Mouse (Mus musculus) CD4-positive helper T cell, adult 2 months (primary cell): ENCODE data around the gene Dnaaf3.

Experiments used
- DNase-seq: peaks from one replicate; pipeline ENCODE4 v3.0.0-alpha.2; 2012; ENCODE audit warnings: low read depth, missing footprints, low spot score

Dnaaf3 gene

GRCm38 (mm10) chr7:4500892-4501471, 31.3 kb downstream of the Dnaaf3 start:
- peak; percentile 71 for DNase-seq

- no peak for DNase-seq
These were observed 33.2 kb downstream of the Dnaaf3 start for GRCm38 (mm10) chr7:4499034-4499433.

- no peak for DNase-seq
These were observed 34.0 kb downstream of the Dnaaf3 start for GRCm38 (mm10) chr7:4498251-4498650.

- no peak for DNase-seq
These were observed 34.9 kb downstream of the Dnaaf3 start for GRCm38 (mm10) chr7:4497271-4497903.

- no peak for DNase-seq
These were observed 35.8 kb downstream of the Dnaaf3 start for GRCm38 (mm10) chr7:4496468-4496867.

GRCm38 (mm10) chr7:4493991-4494390, 38.3 kb downstream of the Dnaaf3 start:
- no peak for DNase-seq

GRCm38 (mm10) chr7:4492284-4493224, 39.7 kb downstream of the Dnaaf3 start:
- DNase-seq = peak; percentile 71

- no peak for DNase-seq
These were observed 40.9 kb downstream of the Dnaaf3 start for GRCm38 (mm10) chr7:4491308-4491707.

GRCm38 (mm10) chr7:4482281-4482680, 50.0 kb downstream of the Dnaaf3 start:
- DNase-seq = no peak

- DNase-seq = peak; percentile 60
These were observed 52.6 kb downstream of the Dnaaf3 start for GRCm38 (mm10) chr7:4479674-4480073.

- no peak for DNase-seq
These were observed 53.4 kb downstream of the Dnaaf3 start for GRCm38 (mm10) chr7:4478796-4479291.

GRCm38 (mm10) chr7:4478021-4478795, 54.0 kb downstream of the Dnaaf3 start:
- no peak for DNase-seq

GRCm38 (mm10) chr7:4473940-4474339, 58.3 kb downstream of the Dnaaf3 start:
- DNase-seq = no peak
